Mouse (Mus musculus): ENCODE data around the gene Arsb. TPM values are rescaled to one million over a fixed set of nuclear protein-coding genes. Genes with fewer than 3 reads are reported as not detected.

The Arsb gene
- total RNA-seq (2014; fragmentation: Nextera tagmentation) (not detected in 2 replicates), total RNA-seq (2017) (0.05 and 0.12 TPM in 2 replicates), polyA plus RNA-seq (2012) (0.01 TPM in 1 of 2 replicates, not detected in the other)

GRCm38 (mm10) chr13:93771588-93772278, at the start of gene Arsb:
Gene Arsb, plus strand, starts transcription at chr13:93771630.
- TF ChIP-seq POLR2AphosphoS5 (IDR thresholded peaks at IDR 0.05; ENCODE audit: insufficient replicate concordance, low read depth, low read length) (no peak), GATA1 (IDR thresholded peaks at IDR 0.05; ENCODE audit: borderline replicate concordance, low read length) (no peak), CTCF (IDR thresholded peaks at IDR 0.05; ENCODE audit: low read depth, low read length) (no peak), GATA2 (IDR thresholded peaks at IDR 0.05; ENCODE audit: borderline replicate concordance, low read depth, low read length) (no peak), TAL1 (conservative IDR thresholded peaks at IDR 0.05; ENCODE audit: low read depth, low read length) (no peak)
- Histone ChIP-seq H3K4me1 (ENCODE audit: insufficient read depth, low read depth, low read length) (no peaks in the 10 kb centered on the region), H3K4me3 (ENCODE audit: low read depth, low read length) (no peak within 1 kb of the TSS), H3K9me3 (replicated peaks) (0 out of 2 replicates have a peak, but pooled peaks cover 2% of the 10 kb centered on the region), H3K27me3 (ENCODE audit: insufficient read depth, low read length) (peaks cover 7% of the 10 kb centered on the region; the same call in 1 of the 2 replicates), H3K36me3 (replicated peaks) (no peaks in the 10 kb centered on the region)
- DNase-seq (ENCODE audit: low spot score) (no peak), ATAC-seq (ENCODE audit: extremely low read depth, insufficient number of reproducible peaks, low FRiP score, poor library complexity, severe bottlenecking) (no peak)

- no peaks in the 10 kb centered on the region for H3K36me3 ChIP-seq (replicated peaks)
- 0 out of 2 replicates have a peak, but pooled peaks cover 2% of the 10 kb centered on the region for H3K4me1 ChIP-seq (ENCODE audit: insufficient read depth, low read depth, low read length)
- no peaks in the 10 kb centered on the region for H3K9me3 ChIP-seq (replicated peaks)
- no peak overlapping the region for H3K4me3 ChIP-seq (ENCODE audit: low read depth, low read length)
- H3K27me3 ChIP-seq (ENCODE audit: insufficient read depth, low read length) = peaks cover 10% of the 10 kb centered on the region
- no peak for DNase-seq (ENCODE audit: low spot score)
- no peak for ATAC-seq (ENCODE audit: extremely low read depth, insufficient number of reproducible peaks, low FRiP score, poor library complexity, severe bottlenecking)
- no peak for TF ChIP-seq POLR2AphosphoS5 (IDR thresholded peaks at IDR 0.05; ENCODE audit: insufficient replicate concordance, low read depth, low read length)
- no peak for TF ChIP-seq CTCF (IDR thresholded peaks at IDR 0.05; ENCODE audit: low read depth, low read length)
- no peak for TF ChIP-seq TAL1 (conservative IDR thresholded peaks at IDR 0.05; ENCODE audit: low read depth, low read length)
- TF ChIP-seq GATA1 (IDR thresholded peaks at IDR 0.05; ENCODE audit: borderline replicate concordance, low read length) = no peak
- no peak for TF ChIP-seq GATA2 (IDR thresholded peaks at IDR 0.05; ENCODE audit: borderline replicate concordance, low read depth, low read length)
These were observed 49.5 kb upstream of the Arsb start for GRCm38 (mm10) chr13:93721916-93722315.

- peaks cover 11% of the 10 kb centered on the region for H3K27me3 ChIP-seq (ENCODE audit: insufficient read depth, low read length)
- no peak overlapping the region for H3K4me3 ChIP-seq (ENCODE audit: low read depth, low read length)
- ATAC-seq (ENCODE audit: extremely low read depth, insufficient number of reproducible peaks, low FRiP score, poor library complexity, severe bottlenecking) = no peak
- H3K9me3 ChIP-seq (replicated peaks) = no peaks in the 10 kb centered on the region
- TF ChIP-seq POLR2AphosphoS5 (IDR thresholded peaks at IDR 0.05; ENCODE audit: insufficient replicate concordance, low read depth, low read length) = no peak
- TF ChIP-seq CTCF (IDR thresholded peaks at IDR 0.05; ENCODE audit: low read depth, low read length) = no peak
- no peak for TF ChIP-seq TAL1 (conservative IDR thresholded peaks at IDR 0.05; ENCODE audit: low read depth, low read length)
- no peak for TF ChIP-seq GATA1 (IDR thresholded peaks at IDR 0.05; ENCODE audit: borderline replicate concordance, low read length)
- no peak for TF ChIP-seq GATA2 (IDR thresholded peaks at IDR 0.05; ENCODE audit: borderline replicate concordance, low read depth, low read length)
- no peaks in the 10 kb centered on the region for H3K36me3 ChIP-seq (replicated peaks)
- 0 out of 2 replicates have a peak, but pooled peaks cover 2% of the 10 kb centered on the region for H3K4me1 ChIP-seq (ENCODE audit: insufficient read depth, low read depth, low read length)
- DNase-seq (ENCODE audit: low spot score) = no peak
These were observed 48.0 kb upstream of the Arsb start for GRCm38 (mm10) chr13:93723455-93723854.

GRCm38 (mm10) chr13:93724206-93724605, 47.2 kb upstream of the Arsb start:
- TF ChIP-seq GATA1 (IDR thresholded peaks at IDR 0.05; ENCODE audit: borderline replicate concordance, low read length) = no peak
- TF ChIP-seq CTCF (IDR thresholded peaks at IDR 0.05; ENCODE audit: low read depth, low read length) = peak; percentile 36; the same call in 1 of the 2 replicates
- ATAC-seq (ENCODE audit: extremely low read depth, insufficient number of reproducible peaks, low FRiP score, poor library complexity, severe bottlenecking) (no peak), DNase-seq (ENCODE audit: low spot score) (no peak)

GRCm38 (mm10) chr13:93735131-93735636, 36.2 kb upstream of the Arsb start:
- ATAC-seq (ENCODE audit: extremely low read depth, insufficient number of reproducible peaks, low FRiP score, poor library complexity, severe bottlenecking) = no peak

More at GRCm38 (mm10) chr13:93724206-93724605, 47.2 kb upstream of the Arsb start:
- no peak overlapping the region for H3K4me3 ChIP-seq (ENCODE audit: low read depth, low read length)
- no peaks in the 10 kb centered on the region for H3K36me3 ChIP-seq (replicated peaks)
- no peaks in the 10 kb centered on the region for H3K9me3 ChIP-seq (replicated peaks)
- H3K27me3 ChIP-seq (ENCODE audit: insufficient read depth, low read length) = peaks cover 11% of the 10 kb centered on the region
- no peaks in the 10 kb centered on the region for H3K4me1 ChIP-seq (ENCODE audit: insufficient read depth, low read depth, low read length)

GRCm38 (mm10) chr13:93744118-93744517, 27.3 kb upstream of the Arsb start:
- no peak for TF ChIP-seq POLR2AphosphoS5 (IDR thresholded peaks at IDR 0.05; ENCODE audit: insufficient replicate concordance, low read depth, low read length)
- no peak for TF ChIP-seq GATA2 (IDR thresholded peaks at IDR 0.05; ENCODE audit: borderline replicate concordance, low read depth, low read length)
- TF ChIP-seq GATA1 (IDR thresholded peaks at IDR 0.05; ENCODE audit: borderline replicate concordance, low read length) = no peak
- no peak for TF ChIP-seq TAL1 (conservative IDR thresholded peaks at IDR 0.05; ENCODE audit: low read depth, low read length)
- Histone ChIP-seq H3K36me3 (replicated peaks) (no peaks in the 10 kb centered on the region), H3K9me3 (replicated peaks) (no peaks in the 10 kb centered on the region), H3K27me3 (ENCODE audit: insufficient read depth, low read length) (peaks cover 8% of the 10 kb centered on the region; the same call in 1 of the 2 replicates), H3K4me3 (ENCODE audit: low read depth, low read length) (no peak overlapping the region), H3K4me1 (ENCODE audit: insufficient read depth, low read depth, low read length) (no peaks in the 10 kb centered on the region)
- no peak for DNase-seq (ENCODE audit: low spot score)
- ATAC-seq (ENCODE audit: extremely low read depth, insufficient number of reproducible peaks, low FRiP score, poor library complexity, severe bottlenecking) = no peak

More at GRCm38 (mm10) chr13:93735131-93735636, 36.2 kb upstream of the Arsb start:
- Histone ChIP-seq H3K4me1 (ENCODE audit: insufficient read depth, low read depth, low read length) (no peaks in the 10 kb centered on the region), H3K4me3 (ENCODE audit: low read depth, low read length) (no peak overlapping the region), H3K9me3 (replicated peaks) (no peaks in the 10 kb centered on the region), H3K27me3 (ENCODE audit: insufficient read depth, low read length) (peaks cover 6% of the 10 kb centered on the region), H3K36me3 (replicated peaks) (no peaks in the 10 kb centered on the region)
- no peak for DNase-seq (ENCODE audit: low spot score)
- TF ChIP-seq TAL1 (conservative IDR thresholded peaks at IDR 0.05; ENCODE audit: low read depth, low read length) (no peak), GATA2 (IDR thresholded peaks at IDR 0.05; ENCODE audit: borderline replicate concordance, low read depth, low read length) (no peak), GATA1 (IDR thresholded peaks at IDR 0.05; ENCODE audit: borderline replicate concordance, low read length) (no peak), CTCF (IDR thresholded peaks at IDR 0.05; ENCODE audit: low read depth, low read length) (no peak), POLR2AphosphoS5 (IDR thresholded peaks at IDR 0.05; ENCODE audit: insufficient replicate concordance, low read depth, low read length) (no peak)

Measured in G1E (cell line).